In the genomic region with DNA sequence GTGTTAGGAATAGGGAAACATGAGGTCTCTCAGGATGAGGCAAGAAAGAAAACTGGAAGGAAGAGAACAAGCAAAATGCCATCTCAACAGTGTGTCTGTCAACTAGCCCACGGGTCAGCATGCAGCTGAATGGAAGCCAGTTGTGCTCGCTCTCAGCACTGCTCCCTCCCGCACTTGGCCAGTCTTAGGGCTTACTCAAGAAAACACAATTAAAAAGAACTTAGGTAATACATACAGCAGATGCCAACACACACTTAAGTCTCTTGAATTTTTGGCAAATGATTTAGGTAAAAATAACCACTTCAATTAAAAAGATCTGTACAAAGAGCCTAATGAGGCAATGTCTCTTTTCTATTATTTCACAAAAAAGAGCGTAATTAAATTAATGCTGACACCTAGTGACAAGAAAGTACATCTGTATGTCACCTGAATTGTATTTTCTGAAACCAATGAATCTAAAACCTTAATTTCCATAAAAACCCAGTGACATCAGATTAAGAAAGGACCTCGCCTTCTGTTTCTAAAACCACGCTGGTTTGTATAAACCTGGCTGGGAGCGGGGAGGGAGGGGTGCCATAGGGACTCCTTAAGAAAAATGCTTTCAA, we compare ENCODE assay signal across 11 mouse cellular contexts. TPM values are rescaled to one million over a fixed set of nuclear protein-coding genes. Genes with fewer than 3 reads are reported as not detected.
DNase-seq lines count a peak whose midpoint lies in the region; ATAC-seq and TF ChIP-seq lines count a peak whose summit lies in the region.
"Had no signal": no experiment of that assay in that cellular context is flagged by ENCODE, and none has a peak within 500 bp of the region (broad histone marks: within the 10 kb centered on the region; RNA-seq: fewer than 3 reads in every experiment).

No protein-coding gene starts in this region.

- intact Hi-C loops in gastrocnemius, adult 2 months (cut with DNase I): no loop called here

- DNase-seq in layer of hippocampus, adult 2 months (ENCODE audit: low spot score in 2 of 2): no peak
- no peak for DNase-seq in layer of hippocampus, postnatal 36 days
- peak; percentile 36 for DNase-seq in cerebellum, adult 11-12 months
- DNase-seq in midbrain, embryonic 14.5 days: peak; percentile 4
- no peak for DNase-seq in gastrocnemius, adult 2 months
- DNase-seq in layer of hippocampus, postnatal 25 days (ENCODE audit: extremely low spot score in 1 of 2, low spot score in 1 of 2): no peak
- no peak for DNase-seq in layer of hippocampus, adult 11-12 months (ENCODE audit: low spot score)
- DNase-seq: adrenal gland, postnatal 14 days; lung, adult 18-20 months; right cerebral cortex, postnatal 4 days had no signal

- TF ChIP-seq CTCF in layer of hippocampus, adult 2 months (conservative IDR thresholded peaks at IDR 0.05): peak; percentile 53
- TF ChIP-seq CTCF in gastrocnemius, adult 2 months (IDR thresholded peaks at IDR 0.05): no peak

- H3K27ac ChIP-seq in layer of hippocampus, adult 2 months: no peak overlapping the region
- H3K27ac ChIP-seq in forebrain, embryonic 16.5 days (ENCODE audit: low read length): no peak overlapping the region
- H3K27ac ChIP-seq in midbrain, embryonic 14.5 days (replicated peaks; ENCODE audit: low read depth, low read length): no peak overlapping the region
- no peak overlapping the region for H3K27ac ChIP-seq in gastrocnemius, adult 2 months

- no peak for ATAC-seq in forebrain, embryonic 16.5 days
- no peak for ATAC-seq in midbrain, embryonic 14.5 days (ENCODE audit: low FRiP score, low TSS enrichment)

- peaks cover 25% of the 10 kb centered on the region for H3K4me1 ChIP-seq in forebrain, embryonic 16.5 days (replicated peaks; ENCODE audit: control insufficient read depth, insufficient read depth, low read length)
- H3K4me1 ChIP-seq in midbrain, embryonic 14.5 days (ENCODE audit: control insufficient read depth, insufficient read depth, low read length): peaks cover 22% of the 10 kb centered on the region

- peak overlapping the region; percentile 88 for H3K4me3 ChIP-seq in layer of hippocampus, adult 2 months
- H3K4me3 ChIP-seq in forebrain, embryonic 16.5 days (replicated peaks; ENCODE audit: low read length): peak overlapping the region; percentile 95
- H3K4me3 ChIP-seq in midbrain, embryonic 14.5 days (replicated peaks; ENCODE audit: low read depth, low read length): peak overlapping the region; percentile 100
- no peak overlapping the region for H3K4me3 ChIP-seq in gastrocnemius, adult 2 months

- H3K36me3 ChIP-seq in forebrain, embryonic 16.5 days (ENCODE audit: control insufficient read depth, insufficient read depth): no peaks in the 10 kb centered on the region
- H3K36me3 ChIP-seq in midbrain, embryonic 14.5 days (ENCODE audit: control insufficient read depth, insufficient read depth, low read length): no peaks in the 10 kb centered on the region

- 24% methylated on average over 7 of the region's 7 CpGs for WGBS in forebrain, embryonic 16.5 days
- WGBS in midbrain, embryonic 14.5 days: 67% methylated on average over 7 of the region's 7 CpGs

- H3K4me2 ChIP-seq in forebrain, embryonic 16.5 days (ENCODE audit: low read length): peak overlapping the region; percentile 63
- peak overlapping the region; percentile 74 for H3K4me2 ChIP-seq in midbrain, embryonic 14.5 days (ENCODE audit: low read length)

- no peaks in the 10 kb centered on the region for H3K9me3 ChIP-seq in forebrain, embryonic 16.5 days (ENCODE audit: control insufficient read depth, low read length)
- H3K9me3 ChIP-seq in midbrain, embryonic 14.5 days (ENCODE audit: control insufficient read depth, low read length): no peaks in the 10 kb centered on the region

- peak overlapping the region; percentile 98; the same call in 1 of the 2 replicates for H3K9ac ChIP-seq in forebrain, embryonic 16.5 days (replicated peaks; ENCODE audit: low read depth, low read length)
- peak overlapping the region; percentile 99; the same call in 1 of the 2 replicates for H3K9ac ChIP-seq in midbrain, embryonic 14.5 days (replicated peaks; ENCODE audit: low read length)

- no peaks in the 10 kb centered on the region for H3K27me3 ChIP-seq in forebrain, embryonic 16.5 days (replicated peaks; ENCODE audit: control insufficient read depth, insufficient read depth, low read length)
- no peaks in the 10 kb centered on the region for H3K27me3 ChIP-seq in midbrain, embryonic 14.5 days (ENCODE audit: control insufficient read depth, insufficient read depth, low read length)

RNA-seq across cellular contexts. Expression of gene Fbxo28, which starts 2.4 kb away (rescaled TPM):
- 10 to 100 TPM; 46.3 to 46.7 TPM for total RNA-seq in layer of hippocampus, adult 2 months (2021)
- 10 to 100 TPM; 48.5 to 51.2 TPM for total RNA-seq in layer of hippocampus, postnatal 36 days (2021)
- polyA plus RNA-seq in forebrain, embryonic 16.5 days (2015; fragmentation: Nextera tagmentation; extraction: Ambion mirVana): 30.3 and 36.3 TPM in 2 replicates
- 33.5 and 40.9 TPM in 2 replicates for polyA plus RNA-seq in midbrain, embryonic 14.5 days (2014; fragmentation: Nextera tagmentation; extraction: Ambion mirVana)
- 10 to 100 TPM; 21.5 to 23.1 TPM for total RNA-seq in gastrocnemius, adult 2 months (2021)
- total RNA-seq in layer of hippocampus, postnatal 25 days (2021): 10 to 100 TPM; 42.5 to 50.4 TPM

RNA-seq across cellular contexts. Expression of gene Degs1, which starts 56.5 kb away (rescaled TPM):
- total RNA-seq in layer of hippocampus, adult 2 months (2021): 10 to 100 TPM; 62.9 to 65.3 TPM
- total RNA-seq in layer of hippocampus, postnatal 36 days (2021): 10 to 100 TPM; 72.5 to 82.4 TPM
- polyA plus RNA-seq in forebrain, embryonic 16.5 days (2015; fragmentation: Nextera tagmentation; extraction: Ambion mirVana): 62.7 and 72.0 TPM in 2 replicates
- polyA plus RNA-seq in midbrain, embryonic 14.5 days (2014; fragmentation: Nextera tagmentation; extraction: Ambion mirVana): 67.7 and 76.8 TPM in 2 replicates
- 10 to 100 TPM; 15.7 to 19.1 TPM for total RNA-seq in gastrocnemius, adult 2 months (2021)
- 10 to 100 TPM; 77.6 to 90.6 TPM for total RNA-seq in layer of hippocampus, postnatal 25 days (2021)

Comparison
In these comparisons a context has a peak if more than half of its experiments do, and no peak if none do; other contexts are left out.
1. DNase-seq: peak in cerebellum, adult 11-12 months (single experiment) and midbrain, embryonic 14.5 days (single experiment); none in layer of hippocampus, adult 2 months (0 of 2), layer of hippocampus, postnatal 36 days (0 of 2), gastrocnemius, adult 2 months (single experiment), layer of hippocampus, postnatal 25 days (0 of 2) and layer of hippocampus, adult 11-12 months (single experiment).